Mouse (Mus musculus): ENCODE data around the gene Gm44503.
A peak's percentile ranks its signal among the peaks of the same experiment; 100 is the strongest.

Gm44503 gene

GRCm38 (mm10) chr9:72974734-72975133 lies 16.1 kb downstream of the Gm44503 start:
- no peak for DNase-seq

- no peak for DNase-seq
Measured at GRCm38 (mm10) chr9:72975242-72975641, 16.6 kb downstream of the Gm44503 start.

GRCm38 (mm10) chr9:72983066-72983465 lies 24.4 kb downstream of the Gm44503 start:
- DNase-seq: no peak

GRCm38 (mm10) chr9:72985250-72986220 lies 26.9 kb downstream of the Gm44503 start, which contains the start of the genes Ccpg1os and Ccpg1:
Gene Ccpg1os (minus strand): TSS chr9:72985382.
Gene Ccpg1 (plus strand): TSS chr9:72985429.
- DNase-seq: peak; percentile 98

- DNase-seq: no peak
Measured at GRCm38 (mm10) chr9:72987703-72988102, 29.1 kb downstream of the Gm44503 start.

- DNase-seq: peak; percentile 52 to 53
Measured at GRCm38 (mm10) chr9:72988706-72989105, 30.1 kb downstream of the Gm44503 start.

- DNase-seq: no peak
Measured at GRCm38 (mm10) chr9:72991420-72991819, 32.8 kb downstream of the Gm44503 start.

GRCm38 (mm10) chr9:72992576-72992975 lies 33.9 kb downstream of the Gm44503 start:
- no peak for DNase-seq

- DNase-seq: no peak
Measured at GRCm38 (mm10) chr9:72996167-72996566, 37.5 kb downstream of the Gm44503 start.

- no peak for DNase-seq
Measured at GRCm38 (mm10) chr9:72996806-72997205, 38.2 kb downstream of the Gm44503 start.

- DNase-seq: peak in 1 of 2 experiments; percentile 18
Measured at GRCm38 (mm10) chr9:73000487-73000886, 41.8 kb downstream of the Gm44503 start.

GRCm38 (mm10) chr9:73001314-73002011 lies 42.8 kb downstream of the Gm44503 start:
- no peak for DNase-seq

GRCm38 (mm10) chr9:73002177-73002576 lies 43.5 kb downstream of the Gm44503 start:
- peak in 1 of 2 experiments; percentile 27 for DNase-seq

GRCm38 (mm10) chr9:73004076-73004475 lies 45.4 kb downstream of the Gm44503 start:
- no peak for DNase-seq

GRCm38 (mm10) chr9:73005106-73005505 lies 46.5 kb downstream of the Gm44503 start:
- no peak for DNase-seq

GRCm38 (mm10) chr9:73006175-73006574 lies 47.5 kb downstream of the Gm44503 start:
- peak in 1 of 2 experiments; percentile 20 for DNase-seq

GRCm38 (mm10) chr9:73008384-73008783 lies 49.7 kb downstream of the Gm44503 start:
- no peak for DNase-seq

GRCm38 (mm10) chr9:73012629-73013028 lies 54.0 kb downstream of the Gm44503 start:
- no peak for DNase-seq

- DNase-seq: no peak
Measured at GRCm38 (mm10) chr9:73014724-73015123, 56.1 kb downstream of the Gm44503 start.

- no peak for DNase-seq
Measured at GRCm38 (mm10) chr9:73019841-73020240, 61.2 kb downstream of the Gm44503 start.

- no peak for DNase-seq
Measured at GRCm38 (mm10) chr9:73020566-73021097, 62.0 kb downstream of the Gm44503 start.

- DNase-seq: no peak
Measured at GRCm38 (mm10) chr9:73025818-73026636, 67.4 kb downstream of the Gm44503 start.
